Mouse (Mus musculus): ENCODE results near the gene Clpx.

DNA sequence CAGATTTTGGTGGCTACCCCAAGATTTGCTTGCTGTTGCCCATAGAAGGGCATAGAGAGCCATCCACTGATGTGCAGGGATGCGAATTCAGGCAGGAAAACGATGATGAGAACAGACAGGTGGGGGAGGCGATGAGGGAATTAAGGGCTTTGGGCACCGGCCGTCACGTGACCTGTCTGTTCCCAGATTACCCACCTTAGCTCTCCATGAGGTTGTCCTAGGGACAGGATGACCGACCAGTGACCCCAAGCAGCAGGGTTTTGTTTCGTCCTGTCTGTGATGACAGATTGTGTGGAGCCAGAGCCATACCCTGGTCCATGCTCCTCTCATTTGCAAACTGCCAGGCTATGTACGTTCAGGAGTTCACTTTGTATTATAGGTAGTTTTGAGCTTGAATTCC is 69.6 kb downstream of the Clpx start:
- no peak for TF ChIP-seq CTCF (IDR thresholded peaks at IDR 0.05; ENCODE audit: low read depth, low read length)
- no peak for TF ChIP-seq POLR2A (IDR thresholded peaks at IDR 0.05; ENCODE audit: borderline replicate concordance, low read depth, low read length)
